Mouse (Mus musculus): ENCODE results near the gene C2cd5. TPM values are rescaled to one million over a fixed set of nuclear protein-coding genes. Genes with fewer than 3 reads are reported as not detected.
"Not testable (repeated sequence)": the region's sequence is repeated elsewhere in the genome, so short reads cannot be mapped to it uniquely, and the experiment has no call there.

C2cd5 gene
- polyA plus RNA-seq, 1 experiment from 2014 or later = 39.0 TPM

GRCm38 (mm10) chr6:142988753-142989152 lies 111.2 kb downstream of the C2cd5 start:
- WGBS = 28% methylated on average over 10 of the region's 10 CpGs
- H3K9ac ChIP-seq (ENCODE audit: low read depth, low read length) = no peak overlapping the region
- no peak for ATAC-seq
- peaks cover 3% of the 10 kb centered on the region; the same call in 1 of the 2 replicates for H3K4me1 ChIP-seq (ENCODE audit: control insufficient read depth, insufficient read depth, low read depth, low read length)
- H3K4me2 ChIP-seq (ENCODE audit: low read length) = no peak overlapping the region
- no peak overlapping the region for H3K4me3 ChIP-seq (ENCODE audit: low read length)
- H3K27ac ChIP-seq (ENCODE audit: low read depth, low read length) = no peak overlapping the region
- no peaks in the 10 kb centered on the region for H3K36me3 ChIP-seq (ENCODE audit: control insufficient read depth, insufficient read depth, low read length)
- H3K9me3 ChIP-seq (ENCODE audit: control insufficient read depth, low read length) = no peaks in the 10 kb centered on the region
- H3K27me3 ChIP-seq (replicated peaks; ENCODE audit: control insufficient read depth, insufficient read depth, low read length) = no peaks in the 10 kb centered on the region

- Histone ChIP-seq H3K36me3 (ENCODE audit: control insufficient read depth, insufficient read depth, low read length) (no peaks in the 10 kb centered on the region), H3K27me3 (replicated peaks; ENCODE audit: control insufficient read depth, insufficient read depth, low read length) (no peaks in the 10 kb centered on the region), H3K9me3 (ENCODE audit: control insufficient read depth, low read length) (no peaks in the 10 kb centered on the region), H3K9ac (ENCODE audit: low read depth, low read length) (no peak overlapping the region), H3K27ac (ENCODE audit: low read depth, low read length) (no peak overlapping the region), H3K4me2 (ENCODE audit: low read length) (no peak overlapping the region), H3K4me3 (ENCODE audit: low read length) (no peak overlapping the region), H3K4me1 (ENCODE audit: control insufficient read depth, insufficient read depth, low read depth, low read length) (peaks cover 3% of the 10 kb centered on the region; the same call in 1 of the 2 replicates)
- ATAC-seq = no peak
- 86% methylated on average over 6 of the region's 6 CpGs for WGBS
Observed at GRCm38 (mm10) chr6:142988231-142988630, 111.7 kb downstream of the C2cd5 start.

- Histone ChIP-seq H3K4me3 (ENCODE audit: low read length) (no peak overlapping the region), H3K9me3 (ENCODE audit: control insufficient read depth, low read length) (no peaks in the 10 kb centered on the region), H3K4me1 (ENCODE audit: control insufficient read depth, insufficient read depth, low read depth, low read length) (peaks cover 3% of the 10 kb centered on the region; the same call in 1 of the 2 replicates), H3K27me3 (replicated peaks; ENCODE audit: control insufficient read depth, insufficient read depth, low read length) (no peaks in the 10 kb centered on the region), H3K27ac (ENCODE audit: low read depth, low read length) (no peak overlapping the region), H3K9ac (ENCODE audit: low read depth, low read length) (no peak overlapping the region), H3K36me3 (ENCODE audit: control insufficient read depth, insufficient read depth, low read length) (no peaks in the 10 kb centered on the region), H3K4me2 (ENCODE audit: low read length) (no peak overlapping the region)
- 71% methylated on average over 6 of the region's 6 CpGs for WGBS
- no peak for ATAC-seq
Observed at GRCm38 (mm10) chr6:142987616-142988015, 112.3 kb downstream of the C2cd5 start.

GRCm38 (mm10) chr6:142986706-142987105 lies 113.2 kb downstream of the C2cd5 start:
- H3K4me2 ChIP-seq (ENCODE audit: low read length); H3K4me1 ChIP-seq (ENCODE audit: control insufficient read depth, insufficient read depth, low read depth, low read length); H3K9ac ChIP-seq (ENCODE audit: low read depth, low read length); H3K9me3 ChIP-seq (ENCODE audit: control insufficient read depth, low read length); H3K4me3 ChIP-seq (ENCODE audit: low read length); ATAC-seq; H3K27me3 ChIP-seq (replicated peaks; ENCODE audit: control insufficient read depth, insufficient read depth, low read length); H3K27ac ChIP-seq (ENCODE audit: low read depth, low read length); H3K36me3 ChIP-seq (ENCODE audit: control insufficient read depth, insufficient read depth, low read length): not testable (repeated sequence)
- 86% methylated on average over 9 of the region's 9 CpGs for WGBS

GRCm38 (mm10) chr6:142985561-142986238 lies 114.2 kb downstream of the C2cd5 start:
- ATAC-seq = not testable (repeated sequence)
- WGBS = 92% methylated on average over 8 of the region's 9 CpGs

GRCm38 (mm10) chr6:142979665-142980660 lies 120.0 kb downstream of the C2cd5 start:
- ATAC-seq = peak; percentile 83
- no peak overlapping the region for H3K4me2 ChIP-seq (ENCODE audit: low read length)
- no peak overlapping the region for H3K4me3 ChIP-seq (ENCODE audit: low read length)
- H3K4me1 ChIP-seq (ENCODE audit: control insufficient read depth, insufficient read depth, low read depth, low read length) = no peaks in the 10 kb centered on the region
- no peaks in the 10 kb centered on the region for H3K9me3 ChIP-seq (ENCODE audit: control insufficient read depth, low read length)
- H3K36me3 ChIP-seq (ENCODE audit: control insufficient read depth, insufficient read depth, low read length) = no peaks in the 10 kb centered on the region
- no peaks in the 10 kb centered on the region for H3K27me3 ChIP-seq (replicated peaks; ENCODE audit: control insufficient read depth, insufficient read depth, low read length)
- WGBS = 30% methylated on average over 6 of the region's 6 CpGs
- H3K9ac ChIP-seq (ENCODE audit: low read depth, low read length) = no peak overlapping the region
- H3K27ac ChIP-seq (ENCODE audit: low read depth, low read length) = no peak overlapping the region

More at GRCm38 (mm10) chr6:142985561-142986238, 114.2 kb downstream of the C2cd5 start:
- H3K27me3 ChIP-seq (replicated peaks; ENCODE audit: control insufficient read depth, insufficient read depth, low read length); H3K36me3 ChIP-seq (ENCODE audit: control insufficient read depth, insufficient read depth, low read length); H3K4me2 ChIP-seq (ENCODE audit: low read length); H3K4me3 ChIP-seq (ENCODE audit: low read length); H3K27ac ChIP-seq (ENCODE audit: low read depth, low read length); H3K9ac ChIP-seq (ENCODE audit: low read depth, low read length); H3K4me1 ChIP-seq (ENCODE audit: control insufficient read depth, insufficient read depth, low read depth, low read length); H3K9me3 ChIP-seq (ENCODE audit: control insufficient read depth, low read length): not testable (repeated sequence)

GRCm38 (mm10) chr6:142977221-142977620 lies 122.7 kb downstream of the C2cd5 start:
- no peak for ATAC-seq
- H3K27ac ChIP-seq (ENCODE audit: low read depth, low read length) = no peak overlapping the region
- no peak overlapping the region for H3K9ac ChIP-seq (ENCODE audit: low read depth, low read length)
- H3K4me2 ChIP-seq (ENCODE audit: low read length) = no peak overlapping the region
- H3K36me3 ChIP-seq (ENCODE audit: control insufficient read depth, insufficient read depth, low read length) = no peaks in the 10 kb centered on the region
- H3K9me3 ChIP-seq (ENCODE audit: control insufficient read depth, low read length) = no peaks in the 10 kb centered on the region
- H3K27me3 ChIP-seq (replicated peaks; ENCODE audit: control insufficient read depth, insufficient read depth, low read length) = no peaks in the 10 kb centered on the region
- no peaks in the 10 kb centered on the region for H3K4me1 ChIP-seq (ENCODE audit: control insufficient read depth, insufficient read depth, low read depth, low read length)
- H3K4me3 ChIP-seq (ENCODE audit: low read length) = no peak overlapping the region
- WGBS = 41% methylated on average over 1 of the region's 1 CpGs

GRCm38 (mm10) chr6:142973289-142973688 lies 126.7 kb downstream of the C2cd5 start:
- H3K4me2 ChIP-seq (ENCODE audit: low read length) = no peak overlapping the region
- H3K9ac ChIP-seq (ENCODE audit: low read depth, low read length) = no peak overlapping the region
- ATAC-seq = no peak
- no peaks in the 10 kb centered on the region for H3K36me3 ChIP-seq (ENCODE audit: control insufficient read depth, insufficient read depth, low read length)
- no peaks in the 10 kb centered on the region for H3K27me3 ChIP-seq (replicated peaks; ENCODE audit: control insufficient read depth, insufficient read depth, low read length)
- no peaks in the 10 kb centered on the region for H3K9me3 ChIP-seq (ENCODE audit: control insufficient read depth, low read length)
- H3K4me3 ChIP-seq (ENCODE audit: low read length) = no peak overlapping the region
- H3K4me1 ChIP-seq (ENCODE audit: control insufficient read depth, insufficient read depth, low read depth, low read length) = no peaks in the 10 kb centered on the region
- WGBS = 95% methylated on average over 7 of the region's 7 CpGs
- no peak overlapping the region for H3K27ac ChIP-seq (ENCODE audit: low read depth, low read length)

- no peak overlapping the region for H3K9ac ChIP-seq (ENCODE audit: low read depth, low read length)
- H3K4me1 ChIP-seq (ENCODE audit: control insufficient read depth, insufficient read depth, low read depth, low read length) = no peaks in the 10 kb centered on the region
- 58% methylated on average over 2 of the region's 2 CpGs for WGBS
- no peaks in the 10 kb centered on the region for H3K36me3 ChIP-seq (ENCODE audit: control insufficient read depth, insufficient read depth, low read length)
- no peaks in the 10 kb centered on the region for H3K27me3 ChIP-seq (replicated peaks; ENCODE audit: control insufficient read depth, insufficient read depth, low read length)
- no peak overlapping the region for H3K4me2 ChIP-seq (ENCODE audit: low read length)
- H3K9me3 ChIP-seq (ENCODE audit: control insufficient read depth, low read length) = no peaks in the 10 kb centered on the region
- no peak overlapping the region for H3K27ac ChIP-seq (ENCODE audit: low read depth, low read length)
- no peak for ATAC-seq
- H3K4me3 ChIP-seq (ENCODE audit: low read length) = no peak overlapping the region
Observed at GRCm38 (mm10) chr6:142972205-142972604, 127.7 kb downstream of the C2cd5 start.
